Mouse (Mus musculus) liver, adult 2 months (tissue): Measurements from ENCODE around the gene Dnah8.

Experiments used
- CTCF ChIP-seq: fragments of 200-500 bp; IDR thresholded peaks from 2 replicates; pipeline ENCODE4 v1.5.1; 2011; ENCODE audit warnings: low read depth, low read length, control low read depth
- POLR2A ChIP-seq: fragments of 200-500 bp; IDR thresholded peaks from 2 replicates; pipeline ENCODE4 v1.6.1; 2011; ENCODE audit warnings: low read length, control low read depth; ENCODE audit not compliant: insufficient read depth; ENCODE audit errors: extremely low read depth

- TF ChIP-seq CTCF (peak; percentile 30; the same call in 1 of the 2 replicates), POLR2A (no peak)
Observed at GRCm38 (mm10) chr17:30648770-30649169, 24.6 kb downstream of the Dnah8 start.
